Mouse (Mus musculus): ENCODE measurements at regions not wholly inside any gene's neighbourhood (a gene's known extent, or its start where the extent isn't known, plus 50 kb on each side); places are given as distances from the start of the nearest gene placed in this dataset.
A peak's percentile ranks its signal among the peaks of the same experiment; 100 is the strongest.

GRCm38 (mm10) chr11:25538641-25539258 lies 671.8 kb downstream of the 5730522E02Rik start:
- 95% methylated on average over 3 of the region's 3 CpGs for WGBS
- Histone ChIP-seq H3K4me2 (replicated peaks) (no peak overlapping the region), H3K9me3 (ENCODE audit: control insufficient read depth, low read length) (no peaks in the 10 kb centered on the region), H3K27ac (no peak overlapping the region), H3K4me3 (replicated peaks; ENCODE audit: low read length) (no peak overlapping the region), H3K36me3 (replicated peaks; ENCODE audit: control insufficient read depth, insufficient read depth) (no peaks in the 10 kb centered on the region), H3K9ac (no peak overlapping the region), H3K27me3 (ENCODE audit: control insufficient read depth, insufficient read depth, low read length) (no peaks in the 10 kb centered on the region), H3K4me1 (replicated peaks; ENCODE audit: control insufficient read depth, insufficient read depth, low read length) (0 out of 2 replicates have a peak, but pooled peaks cover 3% of the 10 kb centered on the region)
- DNase-seq (ENCODE audit: low spot score) (no peak), ATAC-seq (ENCODE audit: low FRiP score) (no peak)

DNA sequence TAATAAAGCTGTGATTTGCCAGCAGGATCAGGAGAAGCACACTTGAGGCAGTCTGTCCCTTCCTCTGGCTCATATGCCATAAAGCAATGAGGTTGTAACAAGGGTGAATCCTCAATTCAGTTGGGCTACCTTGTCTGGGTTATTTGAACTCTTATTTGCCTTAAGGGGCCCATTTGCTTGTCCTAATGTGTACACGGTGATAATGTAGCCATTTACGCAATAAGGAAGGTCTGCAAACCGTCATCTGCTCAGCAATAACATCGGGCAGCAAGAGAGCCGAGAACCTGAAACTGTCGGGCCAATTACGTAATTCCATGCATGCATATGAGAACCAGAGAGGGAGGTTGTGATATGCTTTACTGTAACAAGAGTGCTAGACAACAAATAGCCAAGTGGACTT lies 674.5 kb downstream of the 5730522E02Rik start:
- Histone ChIP-seq H3K4me3 (replicated peaks; ENCODE audit: low read length) (no peak overlapping the region), H3K4me2 (replicated peaks) (no peak overlapping the region), H3K9me3 (ENCODE audit: control insufficient read depth, low read length) (no peaks in the 10 kb centered on the region), H3K4me1 (replicated peaks; ENCODE audit: control insufficient read depth, insufficient read depth, low read length) (peaks cover 15% of the 10 kb centered on the region), H3K27me3 (ENCODE audit: control insufficient read depth, insufficient read depth, low read length) (no peaks in the 10 kb centered on the region), H3K36me3 (replicated peaks; ENCODE audit: control insufficient read depth, insufficient read depth) (no peaks in the 10 kb centered on the region), H3K9ac (no peak overlapping the region), H3K27ac (no peak overlapping the region)
- WGBS: 80% methylated on average over 7 of the region's 7 CpGs
- ATAC-seq (ENCODE audit: low FRiP score) (no peak), DNase-seq (ENCODE audit: low spot score) (no peak)

DNA sequence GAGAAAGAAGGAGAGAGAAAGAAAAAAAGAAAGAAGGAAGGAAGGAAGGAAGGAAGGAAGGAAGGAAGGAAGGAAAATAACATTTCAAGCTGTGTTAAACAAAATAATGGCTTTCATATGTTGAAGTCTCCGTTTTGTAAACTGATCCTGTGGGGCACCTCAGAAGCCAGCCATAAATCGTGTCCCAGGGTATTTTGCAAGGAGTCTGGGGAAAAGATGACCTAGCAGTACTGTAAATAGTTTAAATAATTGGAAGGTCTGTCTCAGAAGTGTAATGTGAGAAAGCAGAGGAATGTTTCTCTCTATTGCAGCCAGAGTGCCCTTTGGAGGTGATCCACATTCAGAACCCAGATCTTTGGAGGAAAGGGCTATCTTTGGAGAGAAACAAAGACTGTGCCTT lies 677.5 kb downstream of the 5730522E02Rik start:
- WGBS: 50% methylated on average over 2 of the region's 2 CpGs

GRCm38 (mm10) chr11:25531668-25532398 lies 678.7 kb downstream of the 5730522E02Rik start:
- no peak overlapping the region for H3K4me3 ChIP-seq (replicated peaks; ENCODE audit: low read length)
- H3K4me1 ChIP-seq (replicated peaks; ENCODE audit: control insufficient read depth, insufficient read depth, low read length): peaks cover 21% of the 10 kb centered on the region
- no peaks in the 10 kb centered on the region for H3K9me3 ChIP-seq (ENCODE audit: control insufficient read depth, low read length)
- H3K36me3 ChIP-seq (replicated peaks; ENCODE audit: control insufficient read depth, insufficient read depth): no peaks in the 10 kb centered on the region
- 0 out of 2 replicates have a peak overlapping the region, but pooled peaks have one; percentile 6 for H3K4me2 ChIP-seq (replicated peaks)
- peak; percentile 50; the same call in 1 of the 2 replicates for ATAC-seq (ENCODE audit: low FRiP score)
- H3K27me3 ChIP-seq (ENCODE audit: control insufficient read depth, insufficient read depth, low read length): no peaks in the 10 kb centered on the region
- H3K27ac ChIP-seq: peak overlapping the region; percentile 78
- DNase-seq (ENCODE audit: low spot score): no peak
- H3K9ac ChIP-seq: no peak overlapping the region; the same call in 1 of the 2 replicates
- 42% methylated on average over 9 of the region's 9 CpGs for WGBS

More for the DNA sequence above, 677.5 kb downstream of the 5730522E02Rik start:
- ATAC-seq (ENCODE audit: low FRiP score) (no peak), DNase-seq (ENCODE audit: low spot score) (no peak)
- H3K27ac ChIP-seq: no peak overlapping the region
- no peak overlapping the region for H3K9ac ChIP-seq
- no peaks in the 10 kb centered on the region for H3K27me3 ChIP-seq (ENCODE audit: control insufficient read depth, insufficient read depth, low read length)
- no peaks in the 10 kb centered on the region for H3K36me3 ChIP-seq (replicated peaks; ENCODE audit: control insufficient read depth, insufficient read depth)
- no peaks in the 10 kb centered on the region for H3K9me3 ChIP-seq (ENCODE audit: control insufficient read depth, low read length)
- H3K4me3 ChIP-seq (replicated peaks; ENCODE audit: low read length): no peak overlapping the region
- peaks cover 21% of the 10 kb centered on the region for H3K4me1 ChIP-seq (replicated peaks; ENCODE audit: control insufficient read depth, insufficient read depth, low read length)
- H3K4me2 ChIP-seq (replicated peaks): no peak overlapping the region

DNA sequence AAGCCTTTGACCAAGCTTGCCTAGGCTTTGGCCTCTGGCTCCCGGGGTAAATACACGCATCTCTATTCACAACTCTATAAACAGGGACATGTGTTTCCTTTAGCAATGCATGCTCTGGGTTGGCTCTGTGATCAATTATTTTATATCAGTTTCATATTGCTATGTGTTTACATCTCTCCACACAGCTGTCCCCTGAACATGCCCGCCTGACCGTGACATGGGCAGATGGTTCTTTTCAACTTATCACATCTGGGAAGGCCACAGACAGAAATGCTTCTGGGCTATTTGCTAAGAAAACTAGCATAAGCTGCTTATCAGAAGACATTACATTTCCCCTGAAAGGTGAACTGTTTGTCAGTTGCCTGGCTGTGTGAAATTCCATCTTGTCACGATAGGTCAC lies 682.5 kb downstream of the 5730522E02Rik start:
- ATAC-seq (ENCODE audit: low FRiP score) (no peak), DNase-seq (ENCODE audit: low spot score) (no peak)
- Histone ChIP-seq H3K27me3 (ENCODE audit: control insufficient read depth, insufficient read depth, low read length) (no peaks in the 10 kb centered on the region), H3K9ac (no peak overlapping the region), H3K27ac (no peak overlapping the region), H3K36me3 (replicated peaks; ENCODE audit: control insufficient read depth, insufficient read depth) (no peaks in the 10 kb centered on the region), H3K4me1 (replicated peaks; ENCODE audit: control insufficient read depth, insufficient read depth, low read length) (peaks cover 17% of the 10 kb centered on the region), H3K9me3 (ENCODE audit: control insufficient read depth, low read length) (no peaks in the 10 kb centered on the region), H3K4me2 (replicated peaks) (no peak overlapping the region), H3K4me3 (replicated peaks; ENCODE audit: low read length) (no peak overlapping the region)
- WGBS: 81% methylated on average over 5 of the region's 5 CpGs

- H3K4me1 ChIP-seq (replicated peaks; ENCODE audit: control insufficient read depth, insufficient read depth, low read length): no peaks in the 10 kb centered on the region
- DNase-seq (ENCODE audit: low spot score): no peak
- H3K36me3 ChIP-seq (replicated peaks; ENCODE audit: control insufficient read depth, insufficient read depth): no peaks in the 10 kb centered on the region
- no peak overlapping the region for H3K4me2 ChIP-seq (replicated peaks)
- H3K9me3 ChIP-seq (ENCODE audit: control insufficient read depth, low read length): no peaks in the 10 kb centered on the region
- ATAC-seq (ENCODE audit: low FRiP score): no peak
- H3K9ac ChIP-seq: no peak overlapping the region
- whole genome bisulfite sequencing: 87% methylated on average over 2 of the region's 2 CpGs
- no peak overlapping the region for H3K27ac ChIP-seq
- H3K27me3 ChIP-seq (ENCODE audit: control insufficient read depth, insufficient read depth, low read length): no peaks in the 10 kb centered on the region
- no peak overlapping the region for H3K4me3 ChIP-seq (replicated peaks; ENCODE audit: low read length)
Observed at GRCm38 (mm10) chr11:25518903-25519302, 691.7 kb downstream of the 5730522E02Rik start.

- H3K4me3 ChIP-seq (replicated peaks; ENCODE audit: low read length): no peak overlapping the region
- H3K4me1 ChIP-seq (replicated peaks; ENCODE audit: control insufficient read depth, insufficient read depth, low read length): no peaks in the 10 kb centered on the region
- H3K27ac ChIP-seq: no peak overlapping the region
- H3K27me3 ChIP-seq (ENCODE audit: control insufficient read depth, insufficient read depth, low read length): no peaks in the 10 kb centered on the region
- no peak for DNase-seq (ENCODE audit: low spot score)
- H3K9ac ChIP-seq: no peak overlapping the region
- ATAC-seq (ENCODE audit: low FRiP score): no peak
- H3K36me3 ChIP-seq (replicated peaks; ENCODE audit: control insufficient read depth, insufficient read depth): no peaks in the 10 kb centered on the region
- H3K9me3 ChIP-seq (ENCODE audit: control insufficient read depth, low read length): no peaks in the 10 kb centered on the region
- no peak overlapping the region for H3K4me2 ChIP-seq (replicated peaks)
- 88% methylated on average over 1 of the region's 1 CpGs for WGBS
Observed at GRCm38 (mm10) chr11:25518131-25518530, 692.4 kb downstream of the 5730522E02Rik start.

- no peaks in the 10 kb centered on the region for H3K27me3 ChIP-seq (ENCODE audit: control insufficient read depth, insufficient read depth, low read length)
- 90% methylated on average over 3 of the region's 3 CpGs for WGBS
Observed at GRCm38 (mm10) chr11:25505500-25505899, 705.1 kb downstream of the 5730522E02Rik start.

GRCm38 (mm10) chr11:25473682-25474365 lies 736.7 kb downstream of the 5730522E02Rik start:
- DNase-seq (ENCODE audit: low spot score) (no peak), ATAC-seq (ENCODE audit: low FRiP score) (no peak)
- no peaks in the 10 kb centered on the region for H3K4me1 ChIP-seq (replicated peaks; ENCODE audit: control insufficient read depth, insufficient read depth, low read length)
- H3K36me3 ChIP-seq (replicated peaks; ENCODE audit: control insufficient read depth, insufficient read depth): no peaks in the 10 kb centered on the region
- 45% methylated on average over 2 of the region's 2 CpGs for WGBS
- no peaks in the 10 kb centered on the region for H3K27me3 ChIP-seq (ENCODE audit: control insufficient read depth, insufficient read depth, low read length)
- no peak overlapping the region for H3K9ac ChIP-seq
- H3K4me2 ChIP-seq (replicated peaks): no peak overlapping the region
- H3K4me3 ChIP-seq (replicated peaks; ENCODE audit: low read length): no peak overlapping the region
- no peak overlapping the region for H3K27ac ChIP-seq
- no peaks in the 10 kb centered on the region for H3K9me3 ChIP-seq (ENCODE audit: control insufficient read depth, low read length)

More at GRCm38 (mm10) chr11:25505500-25505899, 705.1 kb downstream of the 5730522E02Rik start:
- Histone ChIP-seq H3K36me3 (replicated peaks; ENCODE audit: control insufficient read depth, insufficient read depth) (no peaks in the 10 kb centered on the region), H3K27ac (no peak overlapping the region), H3K4me2 (replicated peaks) (no peak overlapping the region), H3K4me1 (replicated peaks; ENCODE audit: control insufficient read depth, insufficient read depth, low read length) (no peaks in the 10 kb centered on the region), H3K9me3 (ENCODE audit: control insufficient read depth, low read length) (no peaks in the 10 kb centered on the region), H3K4me3 (replicated peaks; ENCODE audit: low read length) (no peak overlapping the region), H3K9ac (no peak overlapping the region)
- ATAC-seq (ENCODE audit: low FRiP score): no peak
- no peak for DNase-seq (ENCODE audit: low spot score)

Measured in hindbrain, embryonic 14.5 days (tissue).